Mouse (Mus musculus) heart, embryonic 11.5 days (tissue): Measurements from ENCODE around the gene Tal1. TPM values are rescaled to one million over a fixed set of nuclear protein-coding genes. Genes with fewer than 3 reads are reported as not detected.

Experiments
- ATAC-seq: fragments of 200-750 bp; cut with Nextera tagmentation; replicated peaks from 2 replicates; pipeline ENCODE4 v1.8.0; 2017; ENCODE audit warnings: moderate library complexity; ENCODE audit not compliant: insufficient number of reproducible peaks, low FRiP score, low TSS enrichment
- H3K27ac ChIP-seq: fragments of 300-500 bp; sonication (generic); 2 replicates; pipeline ENCODE4 v1.5.1; 2014; ENCODE audit warnings: mild to moderate bottlenecking, low read depth, low read length
- H3K27me3 ChIP-seq: fragments of 300-500 bp; sonication (generic); 2 replicates; pipeline ENCODE4 v1.6.1; 2014; ENCODE audit warnings: mild to moderate bottlenecking, low read length, mixed read lengths; ENCODE audit not compliant: control insufficient read depth, insufficient read depth
- H3K36me3 ChIP-seq: fragments of 300-500 bp; sonication (generic); 2 replicates; pipeline ENCODE4 v1.6.1; 2014; ENCODE audit warnings: mild to moderate bottlenecking, low read length, moderate library complexity, mixed read lengths; ENCODE audit not compliant: control insufficient read depth, insufficient read depth
- H3K4me1 ChIP-seq: fragments of 300-500 bp; sonication (generic); 2 replicates; pipeline ENCODE4 v1.6.1; 2014; ENCODE audit warnings: low read length; ENCODE audit not compliant: control insufficient read depth, insufficient read depth
- H3K4me2 ChIP-seq: fragments of 300-500 bp; sonication (generic); 2 replicates; pipeline ENCODE4 v1.6.1; 2014; ENCODE audit warnings: mild to moderate bottlenecking, moderate library complexity
- H3K4me3 ChIP-seq: fragments of 300-500 bp; sonication (generic); 2 replicates; pipeline ENCODE4 v1.5.1; 2014; ENCODE audit warnings: low read depth, low read length
- H3K9ac ChIP-seq: fragments of 300-500 bp; sonication (generic); 2 replicates; pipeline ENCODE4 v1.6.1; 2014; ENCODE audit warnings: mild to moderate bottlenecking, low read depth, low read length, moderate library complexity
- H3K9me3 ChIP-seq: fragments of 300-500 bp; sonication (generic); replicated peaks from 2 replicates; pipeline ENCODE4 v1.6.1; 2016; ENCODE audit warnings: low read length; ENCODE audit not compliant: control insufficient read depth
- whole genome bisulfite sequencing: fragments of 180-500 bp; shearing (Covaris S2); extraction: QIAGEN DNeasy Blood & Tissue Kit; methylation state at CpG from one replicate; pipeline ENCODE4 v1.1.7; 2014; ENCODE audit not compliant: insufficient replicate concordance; 5-methylcytosine and 5-hydroxymethylcytosine counted together
- polyA plus RNA-seq: library from polyadenylated mRNA; unstranded; fragments of >200 nt; fragmentation: Nextera tagmentation; extraction: Ambion mirVana; gene quantifications from 2 replicates; pipeline ENCODE4 v1.2.1, GENCODE M21; 2014

Tal1 gene
- polyA plus RNA-seq, result 10.1 and 14.1 TPM in 2 replicates

GRCm38 (mm10) chr4:115056371-115056920, at the start of gene Tal1:
Tal1 (plus strand) TSS chr4:115056426.
- no peaks in the 10 kb centered on the region for H3K9me3 ChIP-seq
- peak; percentile 81 for ATAC-seq
- peaks cover 15% of the 10 kb centered on the region for H3K4me1 ChIP-seq
- H3K36me3 ChIP-seq, result no peaks in the 10 kb centered on the region
- H3K27me3 ChIP-seq, result peaks cover 71% of the 10 kb centered on the region
- peak within 1 kb of the TSS; percentile 88 for H3K27ac ChIP-seq
- H3K9ac ChIP-seq, result peak within 1 kb of the TSS; percentile 90
- H3K4me3 ChIP-seq, result peak within 1 kb of the TSS; percentile 56
- peak within 1 kb of the TSS; percentile 75 for H3K4me2 ChIP-seq
- WGBS, result under 1% methylated on average over 53 of the region's 60 CpGs

GRCm38 (mm10) chr4:115014276-115014675, 42.0 kb upstream of the Tal1 start:
- Histone ChIP-seq H3K9ac (no peak overlapping the region), H3K27me3 (no peaks in the 10 kb centered on the region), H3K9me3 (no peaks in the 10 kb centered on the region), H3K4me3 (no peak overlapping the region), H3K36me3 (peaks cover 14% of the 10 kb centered on the region; the same call in 1 of the 2 replicates), H3K4me2 (no peak overlapping the region), H3K4me1 (no peaks in the 10 kb centered on the region), H3K27ac (no peak overlapping the region)
- 93% methylated on average over 3 of the region's 3 CpGs for WGBS
- ATAC-seq, result no peak

GRCm38 (mm10) chr4:115019997-115020396, 36.2 kb upstream of the Tal1 start:
- no peaks in the 10 kb centered on the region for H3K27me3 ChIP-seq
- H3K27ac ChIP-seq, result no peak overlapping the region
- H3K9me3 ChIP-seq, result no peaks in the 10 kb centered on the region
- no peak for ATAC-seq
- WGBS, result 94% methylated on average over 3 of the region's 3 CpGs
- H3K4me1 ChIP-seq, result no peaks in the 10 kb centered on the region
- peaks cover 11% of the 10 kb centered on the region; the same call in 1 of the 2 replicates for H3K36me3 ChIP-seq
- H3K4me3 ChIP-seq, result no peak overlapping the region
- no peak overlapping the region for H3K4me2 ChIP-seq
- no peak overlapping the region for H3K9ac ChIP-seq

DNA sequence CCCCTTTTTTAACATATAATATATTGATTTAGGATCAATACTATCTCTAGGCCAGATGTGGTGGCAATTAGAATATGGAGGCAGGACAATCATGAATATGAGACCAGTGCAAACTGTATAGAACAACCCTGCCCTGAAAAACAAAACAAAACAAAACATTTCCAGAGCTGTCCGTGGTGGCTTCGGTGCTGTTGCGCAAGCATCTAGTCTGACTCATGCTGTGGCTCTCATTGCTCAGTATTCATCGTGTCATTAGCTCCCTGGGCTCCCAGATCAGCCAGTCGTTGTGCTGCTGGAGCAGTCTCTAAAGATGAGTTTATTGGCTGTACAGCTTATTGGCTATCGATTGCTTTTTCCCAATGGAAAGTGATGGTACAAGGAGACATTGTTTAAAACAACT, 21.2 kb upstream of the Tal1 start:
- H3K4me1 ChIP-seq, result no peaks in the 10 kb centered on the region
- H3K4me2 ChIP-seq, result no peak overlapping the region
- WGBS, result 82% methylated on average over 6 of the region's 6 CpGs
- peaks cover 7% of the 10 kb centered on the region; the same call in 1 of the 2 replicates for H3K36me3 ChIP-seq
- no peak overlapping the region for H3K27ac ChIP-seq
- no peak overlapping the region for H3K9ac ChIP-seq
- no peaks in the 10 kb centered on the region for H3K9me3 ChIP-seq
- H3K4me3 ChIP-seq, result no peak overlapping the region
- ATAC-seq, result no peak
- H3K27me3 ChIP-seq, result no peaks in the 10 kb centered on the region

GRCm38 (mm10) chr4:115038242-115038641, 18.0 kb upstream of the Tal1 start:
- WGBS, result 31% methylated on average over 4 of the region's 4 CpGs
- H3K27ac ChIP-seq, result no peak overlapping the region
- no peaks in the 10 kb centered on the region for H3K9me3 ChIP-seq
- ATAC-seq, result no peak
- H3K4me1 ChIP-seq, result no peaks in the 10 kb centered on the region
- no peaks in the 10 kb centered on the region for H3K27me3 ChIP-seq
- peaks cover 23% of the 10 kb centered on the region for H3K36me3 ChIP-seq
- H3K4me2 ChIP-seq, result no peak overlapping the region
- H3K9ac ChIP-seq, result no peak overlapping the region
- no peak overlapping the region for H3K4me3 ChIP-seq

DNA sequence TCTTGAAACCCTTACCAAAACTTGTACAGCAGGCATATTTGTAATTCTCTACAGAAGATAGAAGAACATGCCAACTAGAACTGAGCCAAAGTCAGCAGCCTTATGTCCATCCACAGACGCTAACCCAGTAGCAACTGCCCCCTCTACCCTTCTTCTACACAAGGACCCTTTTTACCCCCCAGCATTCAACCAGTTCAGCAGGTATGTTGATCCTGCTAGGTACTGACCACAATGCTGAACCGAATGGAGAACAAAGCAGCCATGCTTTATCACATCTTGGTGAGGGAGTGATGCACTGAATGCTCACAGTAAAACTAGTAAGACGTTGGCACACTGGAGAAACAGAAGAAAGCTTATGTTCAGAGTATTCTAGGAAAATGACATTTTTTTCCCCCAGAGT, 10.6 kb upstream of the Tal1 start:
- Histone ChIP-seq H3K27me3 (peaks cover 6% of the 10 kb centered on the region), H3K4me1 (0 out of 2 replicates have a peak, but pooled peaks cover 5% of the 10 kb centered on the region), H3K27ac (no peak overlapping the region), H3K36me3 (peaks cover 16% of the 10 kb centered on the region), H3K4me2 (no peak overlapping the region), H3K4me3 (no peak overlapping the region), H3K9ac (no peak overlapping the region), H3K9me3 (no peaks in the 10 kb centered on the region)
- no peak for ATAC-seq
- 75% methylated on average over 3 of the region's 3 CpGs for WGBS

DNA sequence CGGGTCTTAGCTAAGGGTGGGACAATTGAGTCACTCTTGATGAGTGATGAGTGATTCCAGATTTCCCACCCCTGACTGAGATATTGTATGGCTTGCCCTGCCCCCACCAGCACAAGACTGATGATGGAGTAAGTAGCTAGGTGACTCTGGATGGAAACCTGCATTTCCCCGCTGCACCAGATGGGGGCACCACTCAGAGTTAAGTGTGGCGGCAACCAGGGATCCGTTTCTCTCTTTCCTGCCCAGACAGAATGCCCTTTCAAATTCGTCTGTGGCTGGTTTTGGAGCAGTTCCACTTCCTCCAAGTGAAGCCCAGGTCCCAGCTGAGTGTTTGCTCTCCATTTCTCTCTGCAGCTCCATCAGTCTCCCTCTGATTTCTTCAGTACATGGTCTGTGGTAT, 8.5 kb upstream of the Tal1 start:
- peak overlapping the region; percentile 45 for H3K4me2 ChIP-seq
- peaks cover 12% of the 10 kb centered on the region for H3K4me1 ChIP-seq
- WGBS, result 5% methylated on average over 5 of the region's 5 CpGs
- peaks cover 15% of the 10 kb centered on the region for H3K27me3 ChIP-seq
- H3K27ac ChIP-seq, result peak overlapping the region; percentile 62
- H3K36me3 ChIP-seq, result no peaks in the 10 kb centered on the region
- no peaks in the 10 kb centered on the region for H3K9me3 ChIP-seq
- no peak overlapping the region for H3K4me3 ChIP-seq
- ATAC-seq, result no peak
- peak overlapping the region; percentile 52; the same call in 1 of the 2 replicates for H3K9ac ChIP-seq

DNA sequence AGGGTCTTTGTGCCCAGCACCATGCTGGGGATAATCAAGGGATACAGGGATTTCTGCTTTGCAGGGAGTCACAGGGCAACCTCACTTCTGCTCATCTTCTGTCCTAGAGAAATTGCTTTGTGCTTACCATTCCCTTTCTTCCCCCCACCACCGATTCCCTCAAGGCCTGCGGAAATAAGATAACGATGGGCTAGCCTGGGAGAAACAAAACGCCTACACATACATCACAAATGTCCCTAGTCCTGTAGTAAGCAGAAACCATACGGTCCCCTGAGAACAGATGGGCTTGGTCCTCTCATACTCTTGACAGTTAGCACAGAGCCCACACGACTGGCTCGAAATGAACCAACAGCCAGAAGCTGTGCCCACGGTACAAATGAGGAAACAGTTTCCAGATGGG, 8.0 kb upstream of the Tal1 start:
- H3K9ac ChIP-seq, result peak overlapping the region; percentile 52; the same call in 1 of the 2 replicates
- no peaks in the 10 kb centered on the region for H3K9me3 ChIP-seq
- 49% methylated on average over 8 of the region's 8 CpGs for WGBS
- peak overlapping the region; percentile 45 for H3K4me2 ChIP-seq
- peaks cover 15% of the 10 kb centered on the region for H3K27me3 ChIP-seq
- ATAC-seq, result peak; percentile 50; the same call in 1 of the 2 replicates
- peaks cover 14% of the 10 kb centered on the region for H3K4me1 ChIP-seq
- H3K4me3 ChIP-seq, result no peak overlapping the region
- peak overlapping the region; percentile 62 for H3K27ac ChIP-seq
- no peaks in the 10 kb centered on the region for H3K36me3 ChIP-seq

GRCm38 (mm10) chr4:115051245-115051644, 5.0 kb upstream of the Tal1 start:
- no peaks in the 10 kb centered on the region for H3K9me3 ChIP-seq
- no peak for ATAC-seq
- H3K4me2 ChIP-seq, result no peak overlapping the region
- 68% methylated on average over 5 of the region's 5 CpGs for WGBS
- no peak overlapping the region for H3K9ac ChIP-seq
- H3K4me3 ChIP-seq, result no peak overlapping the region
- peaks cover 14% of the 10 kb centered on the region for H3K4me1 ChIP-seq
- H3K27me3 ChIP-seq, result peaks cover 39% of the 10 kb centered on the region
- no peak overlapping the region for H3K27ac ChIP-seq
- no peaks in the 10 kb centered on the region for H3K36me3 ChIP-seq
